Mouse (Mus musculus) heart, embryonic 14.5 days (tissue): ENCODE data around the gene Pacsin3. TPM values are rescaled to one million over a fixed set of nuclear protein-coding genes. Genes with fewer than 3 reads are reported as not detected.

ENCODE experiments used
- ATAC-seq: fragments of 200-750 bp; cut with Nextera tagmentation; 2 replicates; pipeline ENCODE4 v1.8.0; 2017; ENCODE audit warnings: low read depth, moderate TSS enrichment; ENCODE audit not compliant: insufficient number of reproducible peaks, insufficient read depth, low FRiP score
- H3K27ac ChIP-seq, 2 experiments: fragments of 200-500 bp in 1 of 2; fragments of 300-500 bp in 1 of 2; sonication (generic) in 1 of 2; replicated peaks in 1 of 2; 2 replicates each; pipeline ENCODE4 v1.5.1; 2012 to 2014; ENCODE audit warnings: low read depth in 2 of 2, low read length in 2 of 2, control low read depth in 1 of 2, mild to moderate bottlenecking in 1 of 2, mixed read lengths in 1 of 2; ENCODE audit not compliant: control insufficient read depth in 1 of 2, insufficient read depth in 1 of 2
- H3K27me3 ChIP-seq: fragments of 300-500 bp; sonication (generic); 2 replicates; pipeline ENCODE4 v1.6.1; 2014; ENCODE audit warnings: mild to moderate bottlenecking, low read length, control low read depth; ENCODE audit not compliant: control insufficient read depth, insufficient read depth
- H3K36me3 ChIP-seq: fragments of 300-500 bp; sonication (generic); 2 replicates; pipeline ENCODE4 v1.6.1; 2014; ENCODE audit warnings: mild to moderate bottlenecking, control low read depth, low read length, mixed read lengths; ENCODE audit not compliant: control insufficient read depth, insufficient read depth
- H3K4me1 ChIP-seq, 2 experiments: fragments of 200-500 bp in 1 of 2; fragments of 300-500 bp in 1 of 2; sonication (generic) in 1 of 2; 2 replicates each; pipeline ENCODE4 v1.6.1; 2012 to 2014; ENCODE audit warnings: low read length in 2 of 2, control low read depth in 1 of 2, mixed read lengths in 1 of 2; ENCODE audit not compliant: control insufficient read depth in 2 of 2, insufficient read depth in 2 of 2
- H3K4me2 ChIP-seq: fragments of 300-500 bp; sonication (generic); 2 replicates; pipeline ENCODE4 v1.6.1; 2014; ENCODE audit warnings: mild to moderate bottlenecking, low read length
- H3K4me3 ChIP-seq, 2 experiments: fragments of 200-500 bp in 1 of 2; fragments of 300-500 bp in 1 of 2; sonication (generic) in 1 of 2; 2 replicates each; pipeline ENCODE4 v1.5.1; 2012 to 2014; ENCODE audit warnings: low read length in 2 of 2, mild to moderate bottlenecking in 2 of 2, control low read depth in 1 of 2, low read depth in 1 of 2, moderate library complexity in 1 of 2; ENCODE audit not compliant: control insufficient read depth in 1 of 2, insufficient read depth in 1 of 2
- H3K9ac ChIP-seq: fragments of 300-500 bp; sonication (generic); 2 replicates; pipeline ENCODE4 v1.6.1; 2014; ENCODE audit warnings: mild to moderate bottlenecking, low read length
- H3K9me3 ChIP-seq: fragments of 300-500 bp; sonication (generic); 2 replicates; pipeline ENCODE4 v1.6.1; 2016; ENCODE audit warnings: low read length, control low read depth; ENCODE audit not compliant: control insufficient read depth
- WGBS: fragments of 180-500 bp; shearing (Covaris S2); extraction: QIAGEN DNeasy Blood & Tissue Kit; methylation state at CpG from one replicate; pipeline ENCODE4 v1.1.7; 2014; 5-methylcytosine and 5-hydroxymethylcytosine counted together
- polyA plus RNA-seq: library from polyadenylated mRNA; unstranded; fragments of >200 nt; fragmentation: Nextera tagmentation; extraction: Ambion mirVana; gene quantifications from 2 replicates; pipeline ENCODE4 v1.2.1, GENCODE M21; 2014

Gene Pacsin3
- polyA plus RNA-seq, 1 experiment from 2014 or later: 39.6 TPM

- Histone ChIP-seq H3K27ac (no peak overlapping the region), H3K4me2 (no peak overlapping the region), H3K9me3 (no peaks in the 10 kb centered on the region), H3K4me1 (0 out of 4 replicates have a peak, but pooled peaks cover 0 to 5% of the 10 kb centered on the region in 2 experiments), H3K4me3 (no peak overlapping the region), H3K36me3 (no peaks in the 10 kb centered on the region), H3K9ac (no peak overlapping the region), H3K27me3 (no peaks in the 10 kb centered on the region)
- ATAC-seq: no peak
- 40% methylated on average over 5 of the region's 5 CpGs for WGBS
These were observed 52.9 kb downstream of the Pacsin3 start for GRCm38 (mm10) chr2:91308680-91309079.

DNA sequence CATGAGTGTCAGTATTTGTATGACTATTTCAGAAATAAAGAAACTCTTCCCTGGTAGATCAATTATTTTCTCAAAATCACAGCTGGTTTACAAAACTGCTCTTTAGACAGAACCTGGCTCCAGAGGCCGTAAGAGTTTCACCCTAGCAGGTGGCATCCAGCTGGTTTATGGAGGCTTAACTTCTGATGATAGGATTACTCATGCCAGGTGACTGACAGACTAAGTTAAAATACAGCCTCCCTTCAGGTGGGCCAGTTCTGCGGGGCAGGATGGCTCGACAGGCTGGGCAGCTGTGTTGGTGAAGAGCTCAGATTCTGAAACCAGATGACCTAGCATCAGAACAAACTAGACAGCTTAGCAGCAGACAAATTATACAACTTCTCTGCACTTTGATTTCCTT lies 53.8 kb downstream of the Pacsin3 start:
- H3K9me3 ChIP-seq: no peaks in the 10 kb centered on the region
- H3K4me1 ChIP-seq: 0 out of 4 replicates have a peak, but pooled peaks cover 0 to 5% of the 10 kb centered on the region in 2 experiments
- no peak overlapping the region for H3K4me2 ChIP-seq
- H3K9ac ChIP-seq: no peak overlapping the region
- no peak for ATAC-seq
- H3K36me3 ChIP-seq: no peaks in the 10 kb centered on the region
- H3K4me3 ChIP-seq: no peak overlapping the region
- H3K27ac ChIP-seq: no peak overlapping the region
- H3K27me3 ChIP-seq: no peaks in the 10 kb centered on the region
- WGBS: 77% methylated on average over 3 of the region's 3 CpGs

GRCm38 (mm10) chr2:91312578-91313311 lies 57.0 kb downstream of the Pacsin3 start:
- H3K9ac ChIP-seq: no peak overlapping the region
- 0 out of 4 replicates have a peak, but pooled peaks cover 0 to 5% of the 10 kb centered on the region in 2 experiments for H3K4me1 ChIP-seq
- no peak overlapping the region for H3K27ac ChIP-seq
- no peak overlapping the region for H3K4me3 ChIP-seq
- H3K9me3 ChIP-seq: no peaks in the 10 kb centered on the region
- no peaks in the 10 kb centered on the region for H3K36me3 ChIP-seq
- WGBS: 57% methylated on average over 10 of the region's 10 CpGs
- no peak overlapping the region for H3K4me2 ChIP-seq
- ATAC-seq: no peak
- H3K27me3 ChIP-seq: no peaks in the 10 kb centered on the region

DNA sequence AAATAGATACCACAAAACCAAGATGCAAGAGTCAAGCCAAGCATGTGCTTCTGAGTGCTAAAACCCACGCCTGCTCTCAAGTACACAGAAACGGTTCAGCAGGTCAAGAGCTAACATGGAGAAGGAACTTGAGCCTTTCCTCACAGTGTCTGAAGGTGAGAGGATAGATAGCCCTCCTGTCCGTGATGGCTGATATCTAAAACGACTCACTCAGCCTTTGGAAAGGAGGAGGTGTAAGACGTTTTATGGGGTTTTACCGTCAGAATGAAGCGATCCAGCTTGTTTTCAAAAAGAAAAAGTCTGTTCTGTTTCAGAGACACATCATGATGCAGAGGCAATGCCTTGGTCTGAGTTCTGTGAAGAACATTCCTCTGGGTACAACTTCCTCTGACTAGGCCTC lies 58.4 kb downstream of the Pacsin3 start:
- Histone ChIP-seq H3K4me2 (no peak overlapping the region), H3K27ac (no peak overlapping the region), H3K4me1 (no peaks in the 10 kb centered on the region), H3K9me3 (no peaks in the 10 kb centered on the region), H3K9ac (no peak overlapping the region), H3K36me3 (no peaks in the 10 kb centered on the region), H3K27me3 (no peaks in the 10 kb centered on the region), H3K4me3 (no peak overlapping the region)
- 63% methylated on average over 7 of the region's 7 CpGs for WGBS
- ATAC-seq: no peak

Other genes with a start within 250 kb of the Pacsin3 start
- gene Rapsn, start 220.3 kb upstream of the Pacsin3 start, polyA plus RNA-seq: 29.8 and 31.0 TPM in 2 replicates
- 275 and 293 TPM in 2 replicates for gene Psmc3, start 201.9 kb upstream of the Pacsin3 start, polyA plus RNA-seq
- 50.6 and 52.0 TPM in 2 replicates for gene Slc39a13, start 185.5 kb upstream of the Pacsin3 start, polyA plus RNA-seq
- 4.8 and 5.1 TPM in 2 replicates for gene Spi1, start 173.6 kb upstream of the Pacsin3 start, polyA plus RNA-seq
- 789 and 806 TPM in 2 replicates for gene Mybpc3, start 137.8 kb upstream of the Pacsin3 start, polyA plus RNA-seq
- 5.2 and 5.3 TPM in 2 replicates for gene Madd, start 72.1 kb upstream of the Pacsin3 start, polyA plus RNA-seq
- gene Nr1h3, start 53.1 kb upstream of the Pacsin3 start, polyA plus RNA-seq: 2.2 and 2.6 TPM in 2 replicates
- 21.9 and 22.7 TPM in 2 replicates for gene Acp2, start 53.1 kb upstream of the Pacsin3 start, polyA plus RNA-seq
- gene Ddb2, start 19.0 kb upstream of the Pacsin3 start, polyA plus RNA-seq: 7.0 and 8.3 TPM in 2 replicates
- gene Arfgap2, start 9.0 kb downstream of the Pacsin3 start, polyA plus RNA-seq: 59.2 and 65.8 TPM in 2 replicates
- 42.1 and 46.3 TPM in 2 replicates for gene 1110051M20Rik, start 188.8 kb downstream of the Pacsin3 start, polyA plus RNA-seq
- gene Lrp4, start 201.6 kb downstream of the Pacsin3 start, polyA plus RNA-seq: 3.5 and 3.8 TPM in 2 replicates